Mouse (Mus musculus) CD4-positive, CD25-positive, alpha-beta regulatory T cell, adult 2 months (primary cell): ENCODE measurements at regions not wholly inside any gene's neighbourhood (a gene's known extent, or its start where the extent isn't known, plus 50 kb on each side); places are given as distances from the start of the nearest gene placed in this dataset.
A peak's percentile ranks its signal among the peaks of the same experiment; 100 is the strongest.

Source experiments
- DNase-seq: peaks from one replicate; pipeline ENCODE4 v3.0.0-alpha.2; 2012; ENCODE audit warnings: low read depth, low spot score

DNA sequence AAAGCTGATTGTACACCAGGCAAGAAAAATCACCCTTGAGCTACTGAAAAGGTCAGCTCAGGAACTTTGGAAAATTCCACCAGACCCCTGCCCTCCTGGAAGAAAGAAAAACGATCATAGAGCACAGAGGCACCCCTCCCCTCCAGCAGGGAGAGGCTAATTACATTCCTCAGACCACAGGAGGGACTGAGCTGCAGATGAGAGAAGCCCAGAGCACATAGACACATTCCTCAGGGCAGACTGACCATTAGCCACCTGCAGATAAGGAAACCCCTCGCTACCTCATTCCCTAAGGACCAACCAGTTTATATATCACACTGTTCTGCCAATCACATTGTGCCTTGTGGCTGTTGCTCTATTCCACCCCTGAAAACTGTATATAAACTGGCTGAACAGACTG, 230.3 kb downstream of the Parp8 start:
- DNase-seq, result no peak

GRCm38 (mm10) chr13:116781616-116782015, 243.7 kb downstream of the Parp8 start:
- DNase-seq, result no peak

GRCm38 (mm10) chr13:116765491-116765890, 259.8 kb downstream of the Parp8 start:
- no peak for DNase-seq

- DNase-seq, result no peak
Observed at GRCm38 (mm10) chr13:116759912-116760311, 265.4 kb downstream of the Parp8 start.

DNA sequence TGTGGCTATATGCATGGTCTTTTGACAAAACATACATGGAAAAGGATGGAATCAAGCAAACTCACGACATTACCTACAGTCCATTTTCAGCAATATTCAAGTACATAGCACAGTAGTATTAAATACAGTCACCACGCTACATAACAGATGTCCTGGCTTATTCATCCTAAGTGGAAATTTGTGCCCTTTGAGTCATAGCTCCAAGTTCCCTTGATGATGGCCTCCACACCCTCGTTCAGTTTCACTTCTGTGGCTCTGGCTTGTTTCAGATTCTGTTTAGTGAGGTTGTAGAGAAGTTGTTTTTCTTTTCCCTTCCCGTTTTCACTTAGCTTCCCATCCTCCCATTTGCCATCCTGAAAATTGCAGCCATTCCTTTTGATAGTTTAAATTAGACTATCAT, 284.5 kb downstream of the Parp8 start:
- no peak for DNase-seq

- DNase-seq, result no peak
Observed at GRCm38 (mm10) chr13:116723361-116724153, 301.8 kb downstream of the Parp8 start.

DNA sequence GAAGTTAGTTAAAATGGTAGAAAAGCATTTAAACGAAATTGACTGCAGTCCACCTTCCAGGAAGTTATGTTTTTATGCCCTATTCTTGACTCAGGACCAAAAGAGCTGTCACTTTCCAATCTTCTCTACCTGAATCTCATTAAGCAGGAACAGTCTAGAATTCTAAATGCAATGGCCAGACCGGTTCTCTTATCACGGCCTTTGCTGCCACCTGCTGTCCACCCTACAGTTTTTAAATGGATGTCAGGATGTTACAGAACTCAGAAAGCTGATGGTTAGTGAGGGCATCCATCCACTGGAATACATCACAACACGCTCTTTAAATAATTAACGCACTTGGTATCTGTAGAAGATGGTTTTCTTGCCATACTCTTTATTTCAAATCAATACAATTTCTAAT, 310.5 kb downstream of the Parp8 start:
- DNase-seq, result peak; percentile 40

DNA sequence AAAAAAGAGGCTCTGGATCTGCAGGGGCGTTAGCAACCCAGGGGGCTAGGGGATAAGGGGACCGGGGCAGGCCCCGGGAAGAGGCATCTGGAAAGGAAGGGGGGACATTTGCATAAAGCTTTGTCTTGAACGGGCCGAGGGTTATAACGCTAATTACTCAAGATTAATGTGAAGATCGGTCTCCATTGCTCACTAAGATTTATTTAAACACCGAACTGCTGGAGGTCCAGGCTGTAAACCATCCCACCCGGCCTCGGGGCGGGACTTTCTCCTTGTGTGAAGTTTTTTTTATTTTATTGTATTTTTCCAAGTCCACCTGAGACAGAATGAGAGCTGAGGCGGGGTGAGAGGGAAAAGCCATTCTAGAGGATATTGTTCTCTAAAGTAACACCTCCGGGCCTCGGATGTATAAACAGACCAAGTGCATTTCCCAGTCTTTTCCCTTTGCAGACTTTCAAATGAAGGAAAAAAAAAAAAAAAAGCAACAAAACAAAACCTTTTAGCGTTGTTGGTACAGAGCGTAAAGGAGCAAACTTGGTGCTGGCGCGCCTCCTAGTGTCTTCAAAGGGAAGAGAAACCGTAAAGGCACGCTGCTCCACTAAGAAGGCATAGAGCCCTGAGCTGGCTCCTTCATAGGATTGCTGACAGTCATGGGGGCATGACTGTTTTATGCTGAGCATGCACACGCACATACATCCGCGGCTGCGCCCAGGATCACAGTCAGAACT, 313.3 kb downstream of the Parp8 start:
- peak; percentile 59 for DNase-seq

- no peak for DNase-seq
Observed at GRCm38 (mm10) chr13:116711148-116711865, 314.0 kb downstream of the Parp8 start.

- no peak for DNase-seq
Observed at GRCm38 (mm10) chr13:116709671-116710070, 315.7 kb downstream of the Parp8 start.

- no peak for DNase-seq
Observed at GRCm38 (mm10) chr13:116708846-116709245, 316.5 kb downstream of the Parp8 start.

GRCm38 (mm10) chr13:116708456-116708780, 316.9 kb downstream of the Parp8 start:
- DNase-seq, result no peak

DNA sequence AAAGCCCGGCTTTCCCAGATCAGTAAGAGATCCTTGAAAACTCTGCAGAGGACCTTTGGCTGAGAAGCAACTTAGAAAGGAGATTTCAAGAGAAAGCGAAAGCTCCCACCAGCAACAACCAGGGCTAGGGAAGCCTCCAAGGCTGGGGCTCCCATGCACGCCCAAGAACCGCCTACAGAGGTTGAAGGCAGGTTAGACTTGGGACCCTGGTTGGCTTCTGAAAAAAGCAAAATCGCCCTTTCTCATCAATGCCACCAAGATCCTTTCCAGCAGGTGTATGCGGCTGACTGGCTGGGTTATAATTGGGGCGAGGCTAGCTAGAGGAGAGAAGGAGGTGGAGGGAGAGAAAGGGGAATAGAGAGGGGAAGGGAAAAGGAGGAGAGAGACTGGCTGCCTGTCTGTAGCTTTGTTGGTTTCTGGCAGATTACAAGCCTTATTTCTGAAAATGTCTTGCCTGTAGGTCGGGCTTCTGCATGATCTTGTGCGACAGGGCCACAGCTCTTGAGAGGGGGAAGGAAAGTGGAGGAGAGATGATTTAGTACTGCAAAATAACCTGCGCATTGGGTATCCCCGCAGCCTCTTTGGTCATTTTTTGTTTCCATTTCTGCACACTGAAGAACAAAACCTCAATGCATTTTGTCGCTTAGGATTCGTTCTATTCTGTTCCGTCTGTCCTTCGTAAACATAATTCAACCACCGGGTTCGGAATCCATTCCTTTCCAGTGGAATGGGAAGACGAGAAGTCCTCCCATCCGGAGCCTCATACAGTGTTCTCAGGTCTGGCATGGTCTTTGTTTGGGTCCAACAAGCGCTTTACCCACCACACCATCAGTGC, 317.5 kb downstream of the Parp8 start:
- no peak for DNase-seq

DNA sequence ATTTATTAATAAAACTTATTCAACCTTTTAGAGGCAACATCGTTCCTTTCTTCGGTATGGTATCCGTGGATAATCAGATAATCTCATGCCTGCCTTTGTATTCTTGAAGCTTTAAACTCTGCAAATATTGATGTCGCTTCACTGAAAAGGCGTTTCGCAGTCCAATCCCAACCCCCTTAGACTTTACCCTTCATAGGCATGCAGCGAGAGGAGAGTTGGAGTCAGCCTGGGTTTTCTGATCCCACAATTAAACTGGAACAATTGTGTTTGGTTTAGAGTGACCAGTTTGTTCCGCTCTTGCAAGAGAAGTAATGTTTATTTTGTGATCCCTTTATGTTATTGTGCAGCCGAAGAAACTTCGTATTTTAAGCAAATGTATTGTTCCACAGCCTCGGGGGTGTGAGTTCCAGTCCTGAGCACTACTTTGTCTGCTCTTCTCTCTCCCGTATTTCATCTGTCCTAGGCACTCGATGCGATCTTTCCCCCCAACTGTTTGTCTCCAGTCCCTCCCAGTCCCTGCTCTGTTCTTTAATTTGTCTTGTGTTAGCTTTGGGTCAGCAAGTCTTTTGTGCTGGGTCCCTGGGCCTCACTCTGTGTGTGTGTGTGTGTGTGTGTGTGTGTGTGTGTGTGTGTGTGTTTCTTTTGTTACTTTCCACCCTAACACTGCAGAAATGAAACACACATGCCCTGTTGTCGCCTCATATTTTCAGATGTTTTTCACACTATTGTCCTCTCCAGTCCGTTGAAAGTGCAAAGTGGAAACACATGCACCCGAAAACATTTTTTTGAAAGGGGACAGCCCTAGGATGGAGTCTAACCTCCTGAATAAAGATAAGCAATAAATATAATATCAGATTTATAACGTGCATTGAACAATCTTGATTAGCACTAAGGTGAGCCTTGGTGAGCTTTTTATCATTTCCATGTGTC, 318.7 kb downstream of the Parp8 start:
- no peak for DNase-seq

- no peak for DNase-seq
Observed at GRCm38 (mm10) chr13:116705611-116706386, 319.5 kb downstream of the Parp8 start.

GRCm38 (mm10) chr13:116688714-116689113, 336.6 kb downstream of the Parp8 start:
- DNase-seq, result no peak
